Mouse (Mus musculus) stomach, embryonic 15.5 days (tissue): Measurements from ENCODE around the gene Tubg2. TPM values are rescaled to one million over a fixed set of nuclear protein-coding genes. Genes with fewer than 3 reads are reported as not detected.
A peak's percentile ranks its signal among the peaks of the same experiment; 100 is the strongest.
"Not testable (repeated sequence)": the region's sequence is repeated elsewhere in the genome, so short reads cannot be mapped to it uniquely, and the experiment has no call there.

Experiments
- ATAC-seq: fragments of 200-750 bp; cut with Nextera tagmentation; 2 replicates; pipeline ENCODE4 v1.8.0; 2017; ENCODE audit warnings: low read depth, moderate number of reproducible peaks, moderate TSS enrichment; ENCODE audit not compliant: insufficient read depth, low FRiP score
- H3K27ac ChIP-seq: fragments of 300-500 bp; sonication (generic); 2 replicates; pipeline ENCODE4 v1.5.1; 2015; ENCODE audit warnings: mild to moderate bottlenecking, inconsistent platforms
- H3K27me3 ChIP-seq: fragments of 300-500 bp; sonication (generic); replicated peaks from 2 replicates; pipeline ENCODE4 v1.6.1; 2015; ENCODE audit warnings: inconsistent platforms
- H3K36me3 ChIP-seq: fragments of 300-500 bp; sonication (generic); 2 replicates; pipeline ENCODE4 v1.6.1; 2015; ENCODE audit warnings: inconsistent platforms
- H3K4me1 ChIP-seq: fragments of 300-500 bp; sonication (generic); 2 replicates; pipeline ENCODE4 v1.6.1; 2015; ENCODE audit warnings: inconsistent platforms
- H3K4me2 ChIP-seq: fragments of 300-500 bp; sonication (generic); 2 replicates; pipeline ENCODE4 v1.6.1; 2015; ENCODE audit warnings: mild to moderate bottlenecking, inconsistent platforms
- H3K4me3 ChIP-seq: fragments of 300-500 bp; sonication (generic); replicated peaks from 2 replicates; pipeline ENCODE4 v1.5.1; 2015; ENCODE audit warnings: inconsistent platforms
- H3K9ac ChIP-seq: fragments of 300-500 bp; sonication (generic); 2 replicates; pipeline ENCODE4 v1.6.1; 2015; ENCODE audit warnings: inconsistent platforms
- H3K9me3 ChIP-seq: fragments of 300-500 bp; sonication (generic); 2 replicates; pipeline ENCODE4 v1.6.1; 2016; ENCODE audit warnings: inconsistent platforms
- WGBS: fragments of 180-500 bp; shearing (Covaris S2); methylation state at CpG from one replicate; pipeline ENCODE4 v1.1.7; 2015; 5-methylcytosine and 5-hydroxymethylcytosine counted together
- polyA plus RNA-seq: library from polyadenylated mRNA; unstranded; fragments of >200 nt; fragmentation: Nextera tagmentation; extraction: Ambion mirVana; gene quantifications from 2 replicates; pipeline ENCODE4 v1.2.1, GENCODE M21; 2015

The Tubg2 gene
- polyA plus RNA-seq, 1 experiment from 2014 or later = 3.8 TPM

DNA sequence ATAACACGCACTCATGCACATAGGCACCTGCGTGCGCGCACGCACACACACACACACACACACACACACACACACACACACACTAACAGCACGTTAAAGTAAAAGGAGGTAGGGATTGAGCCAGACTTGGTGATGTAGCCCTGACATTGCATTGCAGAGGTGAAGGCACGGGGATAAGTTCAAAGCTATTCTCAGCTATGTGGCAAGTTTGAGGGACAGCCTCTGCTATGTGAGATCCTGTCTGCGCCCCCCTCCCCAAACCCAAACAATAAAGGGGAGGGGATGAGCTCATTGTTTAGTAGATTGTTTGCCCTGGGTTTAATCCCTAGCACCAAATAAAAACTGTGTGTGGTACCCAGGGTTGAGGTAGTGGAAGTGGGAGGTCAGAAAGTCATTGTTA, 14.6 kb upstream of the Tubg2 start:
- peaks cover 15% of the 10 kb centered on the region for H3K4me1 ChIP-seq
- no peak overlapping the region for H3K4me3 ChIP-seq
- ATAC-seq = no peak
- H3K27me3 ChIP-seq = no peaks in the 10 kb centered on the region
- no peak overlapping the region for H3K4me2 ChIP-seq
- H3K9ac ChIP-seq = no peak overlapping the region
- H3K36me3 ChIP-seq = no peaks in the 10 kb centered on the region
- no peak overlapping the region for H3K27ac ChIP-seq
- H3K9me3 ChIP-seq = no peaks in the 10 kb centered on the region
- 76% methylated on average over 8 of the region's 8 CpGs for WGBS

DNA sequence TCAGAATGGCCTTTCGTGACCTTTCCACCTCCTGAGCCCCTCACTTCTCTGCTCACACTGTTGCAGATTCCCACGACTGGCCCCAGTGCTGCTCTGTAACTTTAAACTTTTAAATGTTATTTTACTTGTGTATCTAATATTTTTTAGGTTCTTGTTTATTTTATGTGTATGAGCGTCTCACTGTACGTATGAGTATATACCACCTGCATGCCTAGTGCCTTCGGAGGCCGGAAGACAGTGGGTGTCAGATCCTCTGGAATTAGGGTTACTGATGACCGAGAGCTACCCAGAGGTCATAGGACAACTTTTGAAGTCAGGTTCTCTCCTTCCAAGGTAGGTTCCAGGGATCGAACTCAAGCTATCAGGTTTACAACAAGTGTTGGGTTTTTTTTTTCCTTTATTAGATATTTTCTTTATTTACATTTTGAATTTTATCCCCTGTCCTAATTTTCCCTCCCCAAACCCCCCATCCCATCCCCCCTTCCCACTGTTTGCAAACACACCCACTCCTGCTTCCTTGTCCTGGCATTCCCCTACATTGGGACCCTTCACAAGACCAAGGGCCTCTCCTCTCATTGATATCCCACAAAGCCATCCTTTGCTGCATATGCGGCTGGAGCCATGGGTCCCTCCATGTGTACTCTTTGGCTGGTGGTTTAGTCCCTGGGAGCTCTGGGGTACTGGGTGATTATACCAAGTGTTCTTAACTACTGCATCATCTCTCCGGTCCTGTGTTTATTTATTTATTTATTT, 13.3 kb upstream of the Tubg2 start:
- Histone ChIP-seq H3K36me3 (no peaks in the 10 kb centered on the region), H3K27me3 (no peaks in the 10 kb centered on the region), H3K27ac (no peak overlapping the region), H3K9ac (no peak overlapping the region), H3K4me2 (no peak overlapping the region), H3K9me3 (no peaks in the 10 kb centered on the region), H3K4me1 (peaks cover 15% of the 10 kb centered on the region), H3K4me3 (no peak overlapping the region)
- WGBS = 83% methylated on average over 10 of the region's 10 CpGs
- ATAC-seq = no peak

DNA sequence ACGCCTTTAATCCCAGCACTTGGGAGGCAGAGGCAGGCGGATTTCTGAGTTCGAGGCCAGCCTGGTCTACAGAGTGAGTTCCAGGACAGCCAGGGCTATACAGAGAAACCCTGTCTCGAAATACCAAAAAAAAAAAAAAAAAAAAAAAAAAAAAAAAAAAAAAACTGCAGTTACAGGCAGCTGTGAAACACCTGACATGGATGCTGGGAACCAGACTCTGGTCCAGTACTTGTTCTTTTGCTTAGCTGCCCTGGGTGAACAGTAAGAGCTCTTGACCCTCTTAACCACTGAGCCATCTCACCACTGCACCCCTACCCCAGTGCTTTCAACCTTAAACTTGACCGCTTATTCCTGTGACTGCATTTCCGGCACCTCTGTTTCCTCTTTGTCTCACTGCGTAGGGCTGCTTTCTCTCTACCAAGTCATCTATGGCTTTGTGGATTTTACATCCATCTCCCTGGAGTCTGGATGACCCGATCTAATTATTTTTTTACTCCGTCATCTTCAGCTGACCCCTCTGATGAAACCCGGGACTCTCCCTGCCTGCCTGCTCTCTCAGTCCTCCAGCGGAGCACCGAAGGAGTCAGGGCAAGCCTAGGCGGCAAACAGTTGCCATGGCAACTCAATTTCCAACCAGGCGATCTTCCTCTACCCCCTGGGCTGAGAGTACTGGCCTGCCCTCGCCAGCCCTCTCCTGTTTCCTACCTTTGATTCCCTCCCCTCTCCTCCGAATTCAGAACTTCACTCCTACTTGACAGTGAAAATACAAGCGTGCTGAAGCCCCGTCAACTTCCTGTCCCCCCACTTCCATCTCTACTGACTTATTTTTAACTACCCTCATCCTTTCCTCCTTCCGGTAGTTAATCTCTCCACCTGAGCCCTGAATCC, 12.1 kb upstream of the Tubg2 start:
- no peaks in the 10 kb centered on the region for H3K36me3 ChIP-seq
- H3K4me2 ChIP-seq = peak overlapping the region; percentile 50
- ATAC-seq = no peak
- H3K4me3 ChIP-seq = peak overlapping the region; percentile 21; the same call in 1 of the 2 replicates
- no peaks in the 10 kb centered on the region for H3K27me3 ChIP-seq
- H3K9me3 ChIP-seq = no peaks in the 10 kb centered on the region
- H3K4me1 ChIP-seq = peaks cover 13% of the 10 kb centered on the region
- H3K27ac ChIP-seq = no peak overlapping the region
- no peak overlapping the region for H3K9ac ChIP-seq
- 22% methylated on average over 19 of the region's 19 CpGs for WGBS

DNA sequence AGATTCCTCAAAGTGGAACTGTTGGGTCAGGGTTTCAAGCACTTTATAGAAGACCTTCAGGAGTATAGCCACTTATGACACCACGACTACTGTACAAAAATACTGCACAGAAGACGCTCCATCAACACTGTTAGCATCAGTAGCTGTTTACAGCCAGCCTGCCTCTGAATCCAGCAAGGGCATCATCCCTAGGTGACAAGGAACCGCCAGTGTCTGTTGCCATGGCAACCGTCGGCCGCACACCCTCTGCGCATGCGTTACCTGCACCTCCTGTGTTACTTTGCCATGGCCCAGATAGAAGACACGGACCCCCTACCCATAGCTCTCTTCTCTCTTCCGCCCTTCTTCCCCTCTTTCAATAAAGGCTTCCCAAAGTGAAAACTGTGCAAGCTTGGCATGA, 9.3 kb upstream of the Tubg2 start:
- Histone ChIP-seq H3K9ac (no peak overlapping the region), H3K9me3 (no peaks in the 10 kb centered on the region), H3K4me2 (no peak overlapping the region), H3K4me3 (no peak overlapping the region), H3K27me3 (no peaks in the 10 kb centered on the region), H3K27ac (no peak overlapping the region), H3K4me1 (peaks cover 8% of the 10 kb centered on the region; the same call in 1 of the 2 replicates), H3K36me3 (no peaks in the 10 kb centered on the region)
- no peak for ATAC-seq
- 41% methylated on average over 10 of the region's 10 CpGs for WGBS

DNA sequence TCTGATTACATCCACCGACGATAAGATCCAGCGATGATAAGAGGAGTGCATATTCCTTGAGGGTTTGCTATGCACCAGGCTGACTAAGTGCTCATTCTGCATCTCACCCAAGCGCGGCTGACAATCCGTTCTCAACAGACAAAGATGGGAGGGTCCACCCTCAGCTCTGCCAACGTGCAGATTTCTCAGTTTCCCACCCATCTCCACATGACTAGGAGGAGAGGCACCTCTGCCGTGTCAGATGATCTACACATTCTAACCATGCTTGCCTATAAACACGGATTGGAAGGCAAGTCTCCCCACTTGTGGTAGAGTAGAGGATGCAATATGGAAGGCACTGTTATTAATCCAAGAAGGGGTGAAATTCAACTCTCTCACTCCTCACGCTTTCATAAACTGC, 7.0 kb upstream of the Tubg2 start:
- Histone ChIP-seq H3K4me3 (no peak overlapping the region), H3K4me1 (peaks cover 8% of the 10 kb centered on the region; the same call in 1 of the 2 replicates), H3K9me3 (no peaks in the 10 kb centered on the region), H3K27me3 (no peaks in the 10 kb centered on the region), H3K9ac (no peak overlapping the region), H3K4me2 (0 out of 2 replicates have a peak overlapping the region, but pooled peaks have one; percentile 1), H3K36me3 (no peaks in the 10 kb centered on the region), H3K27ac (peak overlapping the region; percentile 89)
- no peak for ATAC-seq
- 55% methylated on average over 10 of the region's 10 CpGs for WGBS

DNA sequence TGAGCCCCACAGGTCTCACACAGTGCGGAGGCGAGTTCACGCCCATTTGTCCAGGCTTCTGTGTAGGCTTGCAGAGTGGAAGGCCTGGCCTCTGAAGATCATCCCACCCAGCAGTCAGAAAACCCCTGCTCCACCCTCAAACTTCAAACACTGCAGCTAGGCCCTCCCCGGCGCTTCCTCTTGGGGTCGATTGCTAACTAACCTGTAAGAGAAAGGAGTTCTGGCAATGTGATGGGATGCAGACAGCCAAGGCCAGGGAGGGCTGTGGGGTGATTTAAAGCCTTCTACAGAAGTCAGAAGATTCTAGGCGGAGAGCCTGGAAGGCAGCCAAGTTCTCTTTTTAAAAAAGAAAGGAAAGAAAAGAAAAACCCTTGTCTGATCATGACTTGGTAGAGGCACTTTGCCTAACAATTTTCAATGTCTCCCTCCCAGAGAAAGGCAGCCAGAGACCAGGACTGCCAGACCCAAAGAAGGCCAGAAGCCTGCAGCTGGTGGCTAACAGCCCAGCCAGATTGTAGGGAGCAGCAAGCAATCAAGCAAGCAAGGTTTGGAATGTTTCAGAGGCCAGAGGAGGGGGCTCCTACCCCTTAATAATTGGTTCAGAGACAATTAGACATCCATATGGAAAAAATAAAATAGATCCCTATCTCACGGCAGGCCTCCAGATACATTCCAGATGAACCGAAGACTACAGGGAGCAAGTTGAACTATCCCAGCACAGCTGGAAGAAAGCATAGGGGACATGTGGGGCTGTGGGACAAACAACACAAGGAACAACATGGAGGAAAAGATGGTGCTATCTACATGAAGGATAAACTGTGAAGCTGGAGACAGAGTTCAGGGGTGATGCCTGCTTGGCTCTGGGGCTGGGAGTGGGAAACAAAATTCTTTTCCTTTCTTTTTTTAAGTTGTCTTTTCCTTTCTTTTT, 6.3 kb upstream of the Tubg2 start:
- H3K9ac ChIP-seq = no peak overlapping the region
- peaks cover 8% of the 10 kb centered on the region; the same call in 1 of the 2 replicates for H3K4me1 ChIP-seq
- H3K27me3 ChIP-seq = no peaks in the 10 kb centered on the region
- peak overlapping the region; percentile 89 for H3K27ac ChIP-seq
- no peak overlapping the region for H3K4me3 ChIP-seq
- no peaks in the 10 kb centered on the region for H3K9me3 ChIP-seq
- 0 out of 2 replicates have a peak overlapping the region, but pooled peaks have one; percentile 1 for H3K4me2 ChIP-seq
- no peaks in the 10 kb centered on the region for H3K36me3 ChIP-seq
- WGBS = 26% methylated on average over 9 of the region's 9 CpGs
- ATAC-seq = peak; percentile 65

DNA sequence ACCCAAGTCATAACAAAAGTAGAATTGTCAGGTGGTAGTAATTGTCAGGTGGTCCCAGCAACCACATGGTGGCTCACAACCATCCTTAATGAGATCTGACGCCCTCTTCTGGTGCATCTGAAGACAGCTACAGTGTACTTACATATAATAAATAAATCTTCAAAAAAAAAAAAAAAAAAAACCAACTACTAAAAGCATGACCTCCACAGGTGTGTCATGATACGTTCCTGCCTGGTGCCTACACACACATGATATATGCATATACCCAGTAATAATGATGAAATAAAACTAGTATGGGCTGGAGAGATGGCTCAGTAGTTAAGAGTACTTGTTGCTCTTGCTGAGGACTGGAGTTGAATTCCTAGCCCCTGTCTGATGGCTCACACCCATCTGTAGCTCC, 4.6 kb upstream of the Tubg2 start:
- H3K36me3 ChIP-seq = no peaks in the 10 kb centered on the region

DNA sequence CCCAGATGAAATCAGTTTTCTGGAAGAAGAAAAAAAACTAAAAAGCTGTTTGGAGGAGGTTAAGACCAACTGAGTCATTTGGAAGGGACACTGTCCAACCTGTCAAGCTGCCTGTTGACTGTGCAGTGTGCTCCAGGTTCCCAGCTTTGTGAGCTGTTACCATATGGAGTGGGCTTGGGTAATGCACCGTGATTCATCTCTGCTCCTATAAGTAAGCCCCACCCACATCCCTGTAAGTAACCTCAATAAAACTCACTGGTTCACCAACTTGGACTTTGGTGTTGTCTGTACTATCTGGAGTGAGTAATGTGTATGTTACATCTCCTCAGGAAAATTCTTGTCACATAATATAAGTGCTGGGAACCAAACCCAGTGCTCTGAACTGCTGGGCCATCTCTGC, 2.9 kb upstream of the Tubg2 start:
- Histone ChIP-seq H3K4me2 (no peak overlapping the region), H3K9me3 (no peaks in the 10 kb centered on the region), H3K27me3 (no peaks in the 10 kb centered on the region), H3K4me3 (no peak overlapping the region), H3K9ac (no peak overlapping the region), H3K4me1 (peaks cover 12% of the 10 kb centered on the region; the same call in 1 of the 2 replicates), H3K36me3 (no peaks in the 10 kb centered on the region), H3K27ac (no peak overlapping the region)
- WGBS = 66% methylated on average over 1 of the region's 1 CpGs
- ATAC-seq = no peak

More for the DNA sequence above, 4.6 kb upstream of the Tubg2 start:
- Histone ChIP-seq H3K4me1 (peaks cover 10% of the 10 kb centered on the region; the same call in 1 of the 2 replicates), H3K27me3 (no peaks in the 10 kb centered on the region), H3K4me3 (no peak overlapping the region), H3K4me2 (no peak overlapping the region), H3K27ac (no peak overlapping the region), H3K9me3 (no peaks in the 10 kb centered on the region), H3K9ac (no peak overlapping the region)
- ATAC-seq = no peak
- 55% methylated on average over 2 of the region's 2 CpGs for WGBS

DNA sequence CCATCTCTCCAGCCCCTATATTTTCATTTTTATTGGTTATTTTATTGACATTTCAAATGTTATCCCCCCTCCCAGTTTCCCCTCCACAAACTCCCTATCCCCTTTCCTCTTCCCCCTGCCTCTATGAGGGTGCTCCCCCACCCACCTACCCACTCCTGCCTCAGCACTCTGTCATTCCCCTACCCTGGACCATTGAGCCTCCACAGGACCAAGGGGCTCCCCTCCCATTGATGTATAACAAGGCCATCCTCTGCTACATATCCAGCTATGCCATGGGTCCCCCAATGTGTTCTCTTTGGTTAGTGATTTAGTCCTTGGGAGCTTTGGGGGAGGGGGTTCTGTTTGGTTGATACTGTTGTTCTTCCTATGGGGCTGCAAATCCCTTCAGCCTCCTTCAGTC, 1.1 kb upstream of the Tubg2 start:
- no peaks in the 10 kb centered on the region for H3K9me3 ChIP-seq
- 0 out of 2 replicates have a peak, but pooled peaks cover 4% of the 10 kb centered on the region for H3K4me1 ChIP-seq
- H3K27me3 ChIP-seq = no peaks in the 10 kb centered on the region
- no peak overlapping the region for H3K4me2 ChIP-seq
- ATAC-seq = no peak
- no peaks in the 10 kb centered on the region for H3K36me3 ChIP-seq
- no peak overlapping the region for H3K4me3 ChIP-seq
- no peak overlapping the region for H3K9ac ChIP-seq
- no peak overlapping the region for H3K27ac ChIP-seq

DNA sequence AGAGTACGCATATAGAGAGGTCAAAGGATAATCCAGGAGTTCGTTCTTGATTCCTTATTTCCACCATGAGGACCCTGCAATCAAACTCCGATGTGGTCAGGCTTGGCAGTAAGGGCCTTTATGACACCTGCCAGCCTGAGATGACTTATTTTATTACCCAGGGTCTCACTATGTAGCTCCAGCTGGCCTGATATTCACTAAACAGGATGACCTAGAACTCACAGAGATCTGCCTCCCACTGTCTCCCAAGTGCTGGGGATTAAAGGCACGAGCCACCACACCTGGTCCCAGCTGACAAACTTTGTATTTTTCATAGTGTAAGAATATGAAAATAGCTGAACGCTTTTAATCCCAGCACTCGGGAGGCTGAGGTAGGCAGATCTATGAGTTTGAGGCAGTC, 556 bp upstream of the Tubg2 start:
- Histone ChIP-seq H3K9ac (no peak overlapping the region), H3K4me2 (0 out of 2 replicates have a peak overlapping the region, but pooled peaks have one; percentile 69), H3K4me3 (no peak overlapping the region), H3K36me3 (no peaks in the 10 kb centered on the region), H3K27me3 (no peaks in the 10 kb centered on the region), H3K27ac (no peak overlapping the region), H3K4me1 (0 out of 2 replicates have a peak, but pooled peaks cover 4% of the 10 kb centered on the region), H3K9me3 (no peaks in the 10 kb centered on the region)
- 60% methylated on average over 6 of the region's 6 CpGs for WGBS
- ATAC-seq = no peak

DNA sequence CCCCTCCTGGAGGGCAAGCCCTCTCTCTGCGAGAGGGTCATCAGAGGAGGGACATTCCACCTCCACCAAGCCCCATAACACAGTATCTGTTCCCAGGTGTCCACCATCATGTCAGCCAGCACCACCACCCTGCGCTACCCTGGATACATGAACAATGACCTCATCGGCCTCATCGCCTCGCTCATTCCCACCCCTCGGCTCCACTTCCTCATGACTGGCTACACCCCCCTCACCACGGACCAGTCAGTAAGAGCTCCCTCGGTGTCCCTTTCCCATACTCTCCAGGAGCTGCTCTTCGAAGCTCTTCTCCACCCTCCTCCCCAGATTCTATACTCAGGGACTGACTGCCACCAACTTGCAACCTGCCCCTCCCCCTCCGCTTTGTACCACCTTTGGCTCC, 4.4 kb downstream of the Tubg2 start:
- not testable (repeated sequence) for H3K9me3 ChIP-seq, H3K9ac ChIP-seq, ATAC-seq, H3K4me2 ChIP-seq, H3K27me3 ChIP-seq, H3K4me3 ChIP-seq, H3K27ac ChIP-seq
- WGBS = 70% methylated on average over 9 of the region's 10 CpGs
- H3K4me1 ChIP-seq = peaks cover 28% of the 10 kb centered on the region; the same call in 1 of the 2 replicates
- peaks cover 28% of the 10 kb centered on the region for H3K36me3 ChIP-seq
